Mouse (Mus musculus) ovary, adult 18-20 months (tissue): Measurements from ENCODE around the gene Slc7a6.
"Not testable (repeated sequence)": the region's sequence is repeated elsewhere in the genome, so short reads cannot be mapped to it uniquely, and the experiment has no call there.

Experiments
- DNase-seq: peaks from one replicate; pipeline ENCODE4 v3.0.0; 2022; ENCODE audit warnings: low spot score, mixed read lengths

The Slc7a6 gene

DNA sequence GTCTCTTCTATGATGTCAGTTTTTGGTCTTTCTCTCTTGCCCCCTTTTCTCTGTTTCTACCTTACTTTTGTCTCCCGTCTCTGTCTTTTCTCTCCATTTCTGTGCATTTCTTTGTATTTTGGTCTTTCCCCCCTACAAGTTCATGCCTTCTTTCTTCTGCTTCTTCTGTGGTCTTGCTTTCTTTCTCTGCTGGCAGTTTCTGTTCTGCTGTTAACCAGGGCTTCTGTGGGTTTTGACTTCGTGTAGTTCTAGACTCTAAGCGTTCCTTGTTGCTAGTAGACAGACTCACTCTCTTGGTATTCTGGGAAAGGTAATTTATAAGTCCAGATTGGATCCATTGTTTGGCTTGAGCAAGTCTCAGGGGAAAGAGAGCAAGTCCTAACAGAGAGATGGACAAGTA is 17.7 kb downstream of the Slc7a6 start:
- no peak for DNase-seq

DNA sequence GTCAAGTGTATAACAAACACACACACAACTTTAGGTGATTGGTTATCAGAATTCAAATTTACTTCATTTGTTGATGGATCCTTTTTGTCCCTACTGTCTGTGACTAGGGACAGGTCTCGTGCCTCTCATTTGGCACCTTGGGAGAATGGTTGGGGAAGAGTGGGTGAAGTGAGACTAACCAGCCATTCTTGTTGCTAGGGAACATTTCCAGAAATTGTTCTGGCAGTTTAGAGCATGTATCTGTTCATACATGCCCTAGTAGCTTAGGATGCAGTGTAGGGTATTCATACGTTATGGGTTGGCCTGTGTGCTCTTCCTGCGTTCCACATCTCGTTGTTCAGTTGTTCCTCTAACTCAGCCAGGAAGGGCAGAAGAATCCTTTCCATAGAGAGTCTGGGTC is 20.5 kb downstream of the Slc7a6 start:
- no peak for DNase-seq

GRCm38 (mm10) chr8:106191639-106192038 is 23.0 kb downstream of the Slc7a6 start:
- DNase-seq, result no peak

GRCm38 (mm10) chr8:106193162-106193561 is 24.5 kb downstream of the Slc7a6 start:
- no peak for DNase-seq

- no peak for DNase-seq
These were observed 25.4 kb downstream of the Slc7a6 start for GRCm38 (mm10) chr8:106194062-106194461.

- peak; percentile 25 for DNase-seq
These were observed 30.1 kb downstream of the Slc7a6 start for GRCm38 (mm10) chr8:106198741-106199140.

- not testable (repeated sequence) for DNase-seq
These were observed 30.9 kb downstream of the Slc7a6 start for GRCm38 (mm10) chr8:106199596-106199995.

- DNase-seq, result no peak
These were observed 41.5 kb downstream of the Slc7a6 start for GRCm38 (mm10) chr8:106210035-106210731.

DNA sequence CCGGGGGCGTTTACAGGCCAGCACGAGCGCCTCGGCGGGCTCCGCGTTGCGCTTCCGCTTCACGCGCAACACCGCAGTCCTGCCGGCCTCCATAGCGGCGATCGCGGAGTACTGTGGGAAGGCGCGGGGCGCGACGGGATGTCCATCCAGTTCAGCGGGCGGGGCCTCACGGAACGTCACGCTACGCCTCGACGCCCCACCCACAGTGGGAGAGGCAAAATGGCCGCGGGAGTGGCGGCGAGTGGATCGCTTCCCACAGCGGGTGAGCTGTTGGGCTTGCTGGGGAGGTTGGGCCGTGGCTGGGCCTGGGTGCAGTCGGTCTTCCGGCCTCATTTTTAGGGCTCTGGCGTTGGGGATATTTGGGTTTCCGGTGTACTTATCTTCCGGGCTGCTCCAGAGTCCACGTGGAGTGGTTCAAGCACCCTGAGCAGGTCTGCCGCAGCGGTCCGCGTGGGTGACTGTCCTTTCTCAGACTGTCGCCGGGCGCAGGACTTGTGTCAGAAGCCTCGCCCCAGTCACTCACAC is 42.2 kb downstream of the Slc7a6 start, which contains the start of the genes Slc7a6os and Prmt7:
Gene Slc7a6os, minus strand, starts transcription at position 115 of the 525 bp plus-strand sequence.
Gene Prmt7, plus strand, starts transcription at position 116 of the 525 bp plus-strand sequence.
- DNase-seq, result peak; percentile 91

- DNase-seq, result no peak
These were observed 42.8 kb downstream of the Slc7a6 start for GRCm38 (mm10) chr8:106211421-106211820.

- no peak for DNase-seq
These were observed 45.3 kb downstream of the Slc7a6 start for GRCm38 (mm10) chr8:106213959-106214358.

- DNase-seq, result no peak
These were observed 51.0 kb downstream of the Slc7a6 start for GRCm38 (mm10) chr8:106219620-106220019.

- DNase-seq, result no peak
These were observed 57.9 kb downstream of the Slc7a6 start for GRCm38 (mm10) chr8:106226589-106226988.

- no peak for DNase-seq
These were observed 62.9 kb downstream of the Slc7a6 start for GRCm38 (mm10) chr8:106231536-106231935.

- no peak for DNase-seq
These were observed 64.1 kb downstream of the Slc7a6 start for GRCm38 (mm10) chr8:106232751-106233150.

GRCm38 (mm10) chr8:106234567-106235261 is 66.1 kb downstream of the Slc7a6 start:
- no peak for DNase-seq

DNA sequence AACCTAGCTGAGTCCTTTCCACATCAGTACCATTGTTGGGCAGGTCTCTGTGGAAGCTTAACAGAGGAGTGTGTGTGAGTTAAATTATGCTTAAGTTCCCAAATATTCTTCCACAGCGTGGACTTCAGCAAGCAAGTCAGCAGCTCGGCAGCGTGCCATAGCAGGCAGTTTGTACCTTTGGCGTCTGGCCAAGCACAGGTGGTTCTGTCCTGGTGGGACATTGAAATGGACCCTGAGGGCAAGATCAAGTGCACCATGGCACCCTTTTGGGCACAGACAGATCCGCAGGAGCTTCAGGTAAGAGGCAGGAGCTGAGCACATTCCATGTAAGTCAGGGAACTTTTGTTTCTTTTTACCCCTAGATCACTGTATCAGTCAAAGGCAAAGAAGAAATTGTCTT is 68.4 kb downstream of the Slc7a6 start:
- DNase-seq, result no peak
